Mouse (Mus musculus) heart, adult 9 months (tissue): ENCODE measurements around the gene Nono.
A peak's percentile ranks its signal among the peaks of the same experiment; 100 is the strongest.

Experiments
- DNase-seq, 2 experiments: peaks; one replicate each; pipeline ENCODE4 v3.0.0; 2022; ENCODE audit warnings: low spot score in 2 of 2

The Nono gene

DNA sequence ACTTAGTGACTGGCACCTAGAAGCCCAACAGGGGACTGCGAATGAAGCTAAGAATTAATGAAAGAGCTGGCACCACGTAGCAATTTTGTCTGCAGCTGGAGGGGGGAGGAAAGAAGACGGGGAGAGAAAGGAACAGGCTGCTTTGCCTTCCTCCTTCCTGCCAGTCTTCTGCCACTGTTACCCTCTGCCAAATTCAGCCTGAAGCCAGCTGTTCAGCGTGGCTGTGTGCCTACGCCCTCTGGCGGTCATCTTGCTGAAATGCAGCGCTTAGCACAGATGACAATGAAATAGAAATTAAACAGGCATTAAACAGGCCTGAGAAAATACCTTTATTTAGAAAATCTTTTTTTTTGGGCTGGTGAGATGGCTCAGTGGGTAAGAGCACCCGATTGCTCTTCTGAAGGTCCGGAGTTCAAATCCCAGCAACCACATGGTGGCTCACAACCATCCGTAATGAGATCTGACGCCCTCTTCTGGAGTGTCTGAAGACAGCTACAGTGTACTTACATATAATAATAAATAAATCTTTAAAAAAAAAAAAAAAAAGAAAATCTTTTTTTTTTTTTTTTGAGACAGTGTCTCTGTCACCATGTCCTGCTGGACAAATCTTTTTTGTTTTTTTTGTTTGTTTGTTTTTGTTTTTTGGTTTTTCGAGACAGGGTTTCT lies 57.5 kb downstream of the Nono start:
- DNase-seq: peak in 1 of 2 experiments; percentile 1
